ENCODE assay signal across 8 mouse cellular contexts in genomic region chr15:88733834-88734571, GRCm38 (mm10). TPM values are rescaled to one million over a fixed set of nuclear protein-coding genes. Genes with fewer than 3 reads are reported as not detected.
DNase-seq lines count a peak whose midpoint lies in the region; ATAC-seq lines count a peak whose summit lies in the region.

Gene Brd1, minus strand, starts transcription at chr15:88734233.

- DNase-seq in MN1 (ENCODE audit: low spot score), result peak; percentile 90
- DNase-seq in cerebellum, adult 9-11 months, result peak; percentile 87
- peak; percentile 59 to 76 for DNase-seq in frontal cortex, postnatal 10 days (ENCODE audit: low spot score in 2 of 2)
- peak; percentile 88 for DNase-seq in hindbrain, embryonic 11.5 days (ENCODE audit: low spot score)
- DNase-seq in layer of hippocampus, postnatal 25 days (ENCODE audit: extremely low spot score in 1 of 2, low spot score in 1 of 2), result peak; percentile 76 to 79
- peak; percentile 81 for DNase-seq in lung, postnatal 14 days
- peak; percentile 64 for DNase-seq in retina, adult 2 months (ENCODE audit: low read depth, low spot score)
- peak; percentile 84 to 88 for DNase-seq in thymus, postnatal 36 days

- peak; percentile 88 for ATAC-seq in hindbrain, embryonic 11.5 days (ENCODE audit: low FRiP score)

- peak within 1 kb of the TSS; percentile 93 for H3K9ac ChIP-seq in hindbrain, embryonic 11.5 days (ENCODE audit: low read depth, low read length)

- H3K9me3 ChIP-seq in hindbrain, embryonic 11.5 days (ENCODE audit: control insufficient read depth, low read length), result no peaks in the 10 kb centered on the region

- no peaks in the 10 kb centered on the region for H3K27me3 ChIP-seq in hindbrain, embryonic 11.5 days (ENCODE audit: control insufficient read depth, insufficient read depth, low read length)

- H3K4me2 ChIP-seq in hindbrain, embryonic 11.5 days (replicated peaks; ENCODE audit: low read depth, low read length), result peak within 1 kb of the TSS; percentile 85

- H3K4me1 ChIP-seq in hindbrain, embryonic 11.5 days (replicated peaks; ENCODE audit: control insufficient read depth, insufficient read depth, low read length), result peaks cover 12% of the 10 kb centered on the region

- H3K4me3 ChIP-seq in hindbrain, embryonic 11.5 days (ENCODE audit: low read depth, low read length), result peak within 1 kb of the TSS; percentile 67

- peak within 1 kb of the TSS; percentile 82 for H3K27ac ChIP-seq in hindbrain, embryonic 11.5 days (ENCODE audit: low read depth, low read length)

- peaks cover 12% of the 10 kb centered on the region for H3K36me3 ChIP-seq in hindbrain, embryonic 11.5 days (ENCODE audit: control insufficient read depth, insufficient read depth, low read length)

- under 1% methylated on average over 41 of the region's 103 CpGs for WGBS in hindbrain, embryonic 11.5 days

RNA-seq across cellular contexts. Expression of gene Brd1, which starts in this region (rescaled TPM):
- 25.2 and 29.4 TPM in 2 replicates for polyA plus RNA-seq in hindbrain, embryonic 11.5 days (2014; fragmentation: Nextera tagmentation; extraction: Ambion mirVana)
- 10 to 100 TPM; 48.6 to 58.2 TPM for total RNA-seq in layer of hippocampus, postnatal 25 days (2021)

Comparison
In these comparisons a context has a peak if more than half of its experiments do, and no peak if none do; other contexts are left out.
1. Peak in every context shown above with its lines: DNase-seq, ATAC-seq, H3K4me3 ChIP-seq and H3K27ac ChIP-seq.